Mouse (Mus musculus): ENCODE data around the gene Cul7.

The Cul7 gene

DNA sequence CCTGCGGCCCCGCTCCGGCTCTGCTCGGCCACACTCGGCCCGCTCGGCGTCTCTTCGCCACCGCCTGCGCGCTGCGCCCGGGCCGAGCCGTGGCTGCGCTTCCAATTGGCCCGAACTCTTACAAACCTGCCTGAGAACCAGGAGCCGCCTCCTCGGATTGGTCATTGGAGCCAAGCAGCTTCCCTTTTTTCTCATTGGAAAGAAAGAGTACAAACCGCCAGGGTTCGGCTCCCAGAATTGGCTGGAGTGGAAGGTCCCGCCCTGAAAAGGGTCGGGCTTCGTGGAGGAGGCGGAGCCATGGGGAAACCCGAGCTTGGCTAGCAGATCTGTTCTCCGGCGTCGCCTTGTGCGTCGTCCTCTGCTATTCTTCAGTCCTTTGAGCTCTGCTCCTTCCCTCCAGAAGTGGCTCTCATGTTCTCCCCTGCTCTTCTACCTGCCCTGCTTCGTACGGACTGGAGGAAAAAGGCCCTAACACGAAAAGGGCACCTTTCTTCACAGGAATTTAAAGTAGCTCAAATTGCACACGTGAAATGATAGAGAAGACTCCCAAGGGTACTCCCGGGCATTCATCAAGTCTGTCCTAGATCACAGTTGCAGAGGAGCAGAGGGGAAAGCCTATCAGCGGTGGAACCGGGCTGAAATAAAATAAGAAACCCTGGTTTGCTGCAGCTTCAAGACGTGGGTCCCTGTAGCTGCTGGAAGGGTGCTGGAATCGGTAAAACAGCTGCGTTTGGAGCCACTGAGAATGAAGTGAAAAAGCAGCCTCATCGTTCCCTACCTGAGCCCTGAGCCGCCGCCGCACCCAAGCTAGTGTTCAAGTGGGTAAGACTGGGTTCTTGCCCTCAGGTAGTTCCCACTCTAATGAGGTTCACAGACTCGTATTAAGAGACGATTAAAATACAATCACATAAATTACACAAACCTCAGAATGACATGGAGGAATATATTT lies 55.0 kb downstream of the Cul7 start, which contains the start of gene Ppp2r5d:
TSS of gene Ppp2r5d (minus strand) at position 225 of the 949 bp plus-strand sequence.
- peak; percentile 98 for DNase-seq (ENCODE audit: low read depth, low spot score)

- no peak for DNase-seq (ENCODE audit: low read depth, low spot score)
Observed at GRCm38 (mm10) chr17:46706375-46707089, 56.4 kb downstream of the Cul7 start.

DNA sequence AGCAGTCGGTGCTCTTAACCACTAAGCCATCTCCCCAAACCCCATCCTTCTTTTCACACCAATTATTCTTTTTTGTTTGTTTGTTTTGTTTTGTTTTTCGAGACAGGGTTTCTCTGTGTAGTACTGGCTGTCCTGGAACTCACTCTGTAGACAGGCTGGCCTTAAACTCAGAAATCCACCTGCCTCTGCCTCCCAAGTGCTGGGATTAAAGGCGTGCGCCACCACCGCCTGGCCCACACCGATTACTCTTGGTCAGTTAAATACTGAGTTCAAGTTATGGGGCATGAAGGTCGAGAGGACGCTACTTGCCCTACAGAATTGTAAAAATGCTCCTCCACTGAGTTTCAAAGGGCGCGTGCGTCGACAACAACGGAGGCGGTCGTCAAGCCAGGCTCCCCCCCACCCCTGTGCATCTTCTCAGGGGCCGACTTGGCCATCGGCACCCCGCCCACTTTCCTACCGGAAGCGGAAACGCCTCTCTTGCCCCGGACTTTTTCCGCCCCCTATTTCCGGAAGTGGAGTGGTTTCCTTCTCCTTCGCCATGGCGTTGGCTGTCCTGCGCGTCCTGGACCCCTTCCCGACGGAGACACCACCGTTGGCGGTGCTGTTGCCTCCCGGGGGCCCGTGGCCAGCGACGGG lies 60.9 kb downstream of the Cul7 start, which contains the start of gene Pex6:
TSS of gene Pex6 (plus strand) at position 505 of the 639 bp plus-strand sequence.
- peak; percentile 93 for DNase-seq (ENCODE audit: low read depth, low spot score)

- DNase-seq (ENCODE audit: low read depth, low spot score) = no peak
Observed at GRCm38 (mm10) chr17:46711612-46712271, 61.6 kb downstream of the Cul7 start.

GRCm38 (mm10) chr17:46712442-46712841 lies 62.3 kb downstream of the Cul7 start:
- DNase-seq (ENCODE audit: low read depth, low spot score) = no peak

GRCm38 (mm10) chr17:46713849-46714248 lies 63.7 kb downstream of the Cul7 start:
- no peak for DNase-seq (ENCODE audit: low read depth, low spot score)

All from forelimb bud, embryonic 11.5 days (tissue).